Mouse (Mus musculus) monocyte, adult 2 months (primary cell): ENCODE measurements around the gene Rnpep.
"Not testable (repeated sequence)": the region's sequence is repeated elsewhere in the genome, so short reads cannot be mapped to it uniquely, and the experiment has no call there.

Experiments used
- DNase-seq, 2 experiments: peaks; one replicate each; pipeline ENCODE4 v3.0.0; 2022; ENCODE audit warnings: low spot score in 2 of 2, low read depth in 1 of 2

The Rnpep gene

GRCm38 (mm10) chr1:135259128-135259436 is 24.8 kb downstream of the Rnpep start:
- DNase-seq: peak in 1 of 2 experiments; percentile 37

DNA sequence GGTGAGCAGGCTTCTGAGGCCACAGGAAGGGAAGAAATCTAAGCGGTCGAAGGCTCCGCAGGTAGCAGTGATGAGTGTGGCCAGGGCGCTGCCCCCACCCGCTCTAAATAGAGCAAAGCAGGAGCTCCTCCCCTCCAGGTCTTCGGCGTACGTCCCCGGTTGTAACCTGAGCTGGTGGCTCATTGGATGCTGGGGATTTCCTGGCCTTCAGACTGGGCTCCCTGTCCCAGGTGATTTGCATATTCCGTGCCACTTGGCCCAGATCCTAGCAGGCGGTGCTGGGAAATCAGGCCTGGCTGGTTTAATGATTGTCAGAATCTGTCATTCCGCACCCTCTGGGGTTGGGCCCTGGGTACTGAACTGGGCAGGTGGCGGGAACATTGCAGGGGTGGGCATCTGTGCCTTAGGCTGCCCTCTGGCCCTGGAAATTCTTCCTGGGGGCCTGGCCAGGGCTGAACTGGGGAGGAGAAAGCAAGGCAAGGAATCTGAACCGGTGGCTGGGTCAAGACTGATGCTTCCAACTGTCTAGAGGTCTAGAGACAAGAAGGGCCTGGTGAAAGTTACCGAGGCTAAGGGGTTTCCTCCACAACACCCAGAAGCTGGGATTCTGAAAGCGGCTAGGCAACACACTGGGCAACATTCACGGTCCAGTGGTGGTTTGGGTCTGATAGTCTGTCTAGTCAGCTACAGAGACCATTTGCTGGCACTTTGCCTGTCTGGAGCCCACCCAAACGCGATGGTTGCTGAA is 25.3 kb downstream of the Rnpep start, which contains the start of gene Elf3:
Gene Elf3 (minus strand): TSS at position 189 of the 748 bp plus-strand sequence.
- DNase-seq: no peak

- no peak for DNase-seq
Measured at GRCm38 (mm10) chr1:135256299-135256698, 27.6 kb downstream of the Rnpep start.

DNA sequence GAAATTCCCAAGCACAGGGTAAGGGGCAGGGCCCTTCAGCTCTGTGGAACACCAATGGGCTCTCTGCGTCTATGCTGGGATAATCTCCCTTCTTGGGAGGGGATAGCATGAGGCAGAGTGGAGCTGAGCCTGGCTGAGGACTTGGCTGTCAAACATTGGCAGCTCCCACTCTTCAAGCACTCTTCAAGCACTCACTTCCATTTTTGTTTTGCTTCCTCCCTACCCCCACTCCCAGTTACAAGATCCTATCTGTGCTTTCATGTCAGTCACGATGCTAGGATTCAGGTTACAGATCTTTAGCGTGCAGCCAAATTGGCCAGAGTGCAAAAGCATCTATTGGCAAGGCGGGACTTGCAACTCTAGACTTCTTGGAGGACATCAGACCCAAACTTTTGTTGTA is 31.0 kb downstream of the Rnpep start:
- no peak for DNase-seq

DNA sequence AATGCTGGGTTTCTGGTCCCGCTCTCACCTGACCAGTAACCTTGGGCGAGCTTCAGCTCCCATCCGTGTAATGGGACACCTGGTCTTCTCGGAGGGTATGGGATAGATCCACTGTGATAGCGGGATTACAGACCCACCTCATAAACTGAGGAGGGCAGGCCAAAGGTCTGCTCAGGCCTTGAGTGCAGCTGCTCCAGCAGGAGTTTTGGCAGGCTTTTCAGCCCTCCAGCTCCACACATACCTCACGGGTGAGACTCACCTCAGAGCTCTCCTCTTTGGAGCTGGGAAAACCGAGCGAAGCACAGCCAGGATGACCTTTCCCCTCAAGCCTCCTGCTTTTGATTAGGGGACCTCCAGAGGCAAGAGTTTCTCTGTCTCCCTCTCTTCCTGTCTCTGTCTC is 32.5 kb downstream of the Rnpep start:
- DNase-seq: no peak

GRCm38 (mm10) chr1:135250706-135251105 is 33.2 kb downstream of the Rnpep start:
- no peak for DNase-seq

- no peak for DNase-seq
Measured at GRCm38 (mm10) chr1:135248434-135248850, 35.4 kb downstream of the Rnpep start.

GRCm38 (mm10) chr1:135244014-135244413 is 39.9 kb downstream of the Rnpep start:
- no peak for DNase-seq

DNA sequence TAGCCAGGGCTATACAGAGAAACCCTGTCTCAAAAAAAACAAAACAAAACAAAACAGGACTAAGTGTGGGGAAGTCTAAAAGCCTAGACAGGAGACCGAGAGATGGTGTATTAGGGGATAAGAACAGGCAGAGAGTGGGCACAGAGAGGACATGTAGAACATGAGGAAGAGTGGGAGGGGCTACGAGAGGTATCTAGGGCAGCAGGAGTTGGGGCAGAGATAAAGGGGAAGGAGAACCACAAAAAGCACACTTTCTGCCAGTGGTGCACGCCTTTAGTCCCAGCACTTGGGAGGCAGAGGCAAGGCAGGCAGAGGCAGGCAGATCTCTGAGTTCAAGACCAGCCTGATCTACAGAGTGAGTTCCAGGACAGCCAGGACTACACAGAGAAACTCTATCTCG is 43.7 kb downstream of the Rnpep start:
- DNase-seq: not testable (repeated sequence)

GRCm38 (mm10) chr1:135237131-135237851 is 46.6 kb downstream of the Rnpep start:
- no peak for DNase-seq

DNA sequence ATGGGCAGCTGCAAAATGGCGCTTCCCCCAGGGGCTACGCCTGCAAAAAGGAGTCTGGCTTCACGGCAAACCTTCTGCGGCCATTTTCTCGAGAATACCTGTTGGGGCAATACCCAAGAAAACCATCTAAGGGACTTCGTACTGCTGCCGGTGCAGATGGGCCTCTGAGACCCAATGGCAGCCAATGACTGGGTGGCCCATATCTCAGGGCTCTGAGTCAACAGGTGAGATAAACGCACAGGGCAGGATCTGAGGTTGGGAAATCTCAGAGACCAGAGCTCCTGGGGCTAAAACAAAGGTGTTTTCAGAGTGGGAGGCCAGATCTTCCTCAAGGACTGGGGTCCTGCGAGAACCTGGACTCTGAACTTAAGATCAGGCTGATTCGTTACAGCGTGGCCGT is 49.1 kb downstream of the Rnpep start:
- no peak for DNase-seq

- DNase-seq: no peak
Measured at GRCm38 (mm10) chr1:135233961-135234360, 49.9 kb downstream of the Rnpep start.

- DNase-seq: not testable (repeated sequence)
Measured at GRCm38 (mm10) chr1:135231878-135232277, 52.0 kb downstream of the Rnpep start.

- DNase-seq: no peak
Measured at GRCm38 (mm10) chr1:135227339-135227950, 56.4 kb downstream of the Rnpep start.

DNA sequence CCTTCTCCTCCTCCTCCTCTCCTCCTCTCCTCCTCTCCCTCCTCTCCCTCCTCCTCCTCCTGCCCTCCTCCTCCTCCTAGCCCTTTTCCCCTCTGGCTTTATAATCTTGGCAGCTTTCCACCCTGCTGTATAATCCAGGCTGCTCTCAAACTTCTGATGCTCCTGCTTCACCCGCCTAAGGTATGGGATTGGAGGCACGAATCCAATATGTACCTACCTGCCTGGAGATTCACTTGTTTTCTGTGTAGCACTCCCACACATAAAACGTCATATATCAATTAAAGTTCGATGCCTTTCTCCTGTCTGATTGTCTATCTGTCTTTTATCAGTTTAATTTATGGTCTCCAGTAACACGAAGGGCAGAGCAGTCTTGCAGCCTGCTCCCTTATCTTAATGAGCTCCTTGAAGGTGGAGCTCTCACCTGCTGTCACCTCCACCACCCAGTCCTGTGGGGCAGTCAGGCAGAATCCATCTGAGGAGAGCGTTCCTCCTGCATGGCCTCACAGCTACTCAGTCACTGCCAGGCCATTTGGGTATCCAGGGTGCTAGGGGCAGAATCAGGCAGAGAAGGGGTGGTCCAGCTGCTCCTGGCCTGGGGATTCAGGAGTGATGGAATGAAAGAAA is 58.8 kb downstream of the Rnpep start:
- DNase-seq: no peak

DNA sequence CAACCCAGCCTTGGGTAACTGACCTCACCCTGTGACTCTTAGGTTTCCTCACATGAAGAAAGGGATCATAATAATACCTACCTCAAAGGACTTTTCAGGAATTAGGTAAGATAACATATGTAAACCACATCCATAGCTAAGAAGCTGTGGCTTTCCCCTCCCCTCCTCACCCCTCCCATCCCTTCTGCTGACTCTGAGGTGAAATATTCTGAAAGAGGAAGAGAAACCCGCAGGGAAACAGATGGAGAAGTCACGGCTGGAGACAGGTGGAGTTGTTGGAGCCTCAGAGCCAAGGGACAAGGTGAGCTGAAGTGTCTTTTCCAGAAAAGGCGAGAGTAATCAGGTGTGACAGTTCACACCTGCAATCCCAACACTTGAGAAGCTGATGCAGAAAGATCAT is 59.7 kb downstream of the Rnpep start:
- no peak for DNase-seq

DNA sequence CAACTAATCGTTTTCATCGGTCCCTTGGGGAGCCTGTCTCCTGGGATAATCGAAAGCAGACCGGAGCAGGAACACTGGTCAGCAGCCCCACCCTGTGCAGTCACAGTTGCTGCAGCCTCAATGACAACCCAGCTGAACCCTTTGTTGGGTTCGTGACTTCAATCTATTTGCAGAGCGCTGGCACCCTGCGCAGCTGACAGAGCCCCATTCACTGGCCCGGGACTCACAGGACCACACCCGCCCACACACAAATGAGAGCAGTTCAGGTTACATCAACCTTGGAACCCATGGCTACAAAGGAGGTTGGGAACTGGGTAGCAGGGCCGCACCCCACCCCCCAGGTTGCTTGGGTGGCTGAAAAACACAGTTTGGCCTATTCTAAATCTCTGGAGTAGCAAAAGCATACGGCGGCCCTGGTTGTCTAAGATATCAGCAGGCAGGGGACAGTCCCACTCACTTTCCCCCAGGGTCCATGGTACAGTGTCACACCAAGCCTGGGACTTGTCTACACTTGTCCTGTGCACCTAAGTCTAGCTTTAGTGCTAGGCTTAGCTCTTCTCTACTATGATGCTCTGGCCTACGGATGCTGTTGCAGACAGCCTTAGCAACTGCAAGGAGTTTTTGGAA is 66.2 kb downstream of the Rnpep start:
- DNase-seq: no peak

DNA sequence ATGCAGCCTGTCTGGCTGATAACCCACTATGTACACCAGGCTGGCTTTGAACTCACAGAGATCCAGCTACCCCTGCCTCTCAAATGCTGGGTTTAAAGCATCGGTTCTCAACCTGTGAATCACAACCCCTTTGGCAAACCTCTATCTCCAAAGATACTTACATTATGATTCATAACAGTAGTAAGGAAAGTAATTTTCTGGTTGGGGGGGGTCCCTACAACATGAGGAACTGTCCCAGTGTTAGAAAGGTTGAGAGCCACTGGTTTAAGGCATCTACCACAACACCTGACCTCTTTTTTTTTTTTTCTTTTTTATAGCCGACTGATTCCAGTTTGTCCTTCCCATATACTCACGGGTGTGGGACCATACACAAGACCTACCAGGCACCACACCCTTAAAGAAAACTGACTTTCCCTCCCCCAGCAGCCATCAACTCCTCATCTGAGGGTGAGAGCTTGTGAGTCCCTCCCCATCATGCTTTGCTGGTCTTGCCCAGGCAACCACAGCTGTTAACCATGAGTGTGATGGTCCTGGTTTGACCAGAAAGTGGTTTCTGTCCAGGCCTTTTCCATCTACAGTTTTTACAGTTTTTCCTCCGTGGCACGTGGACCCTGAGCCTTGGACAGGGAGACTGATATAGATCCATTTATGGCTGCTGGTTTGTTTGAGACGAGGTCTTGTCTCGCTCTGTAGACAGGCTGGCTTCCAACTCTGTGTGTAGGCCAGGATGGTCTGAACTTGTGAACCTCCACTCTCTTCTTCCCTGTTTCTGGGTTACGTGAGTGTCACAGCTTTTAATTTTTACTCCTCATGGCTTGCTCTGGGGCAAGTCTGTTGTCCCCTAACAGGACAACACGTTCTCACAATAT is 69.9 kb downstream of the Rnpep start:
- no peak for DNase-seq
